Mouse (Mus musculus): ENCODE data around the gene Gm5678.

The Gm5678 gene

GRCm38 (mm10) chr16:93627761-93628400 lies at the start of gene Gm5678:
Gene Gm5678 (plus strand): TSS chr16:93628097.
- in situ Hi-C loops (cut with MboI; ENCODE audit: unreplicated experiment in 2 of 2) = no loop called here

- in situ Hi-C loops (cut with MboI; ENCODE audit: unreplicated experiment in 2 of 2) = no loop called here
These were observed 49.4 kb upstream of the Gm5678 start for GRCm38 (mm10) chr16:93578346-93579005.

- in situ Hi-C loops (cut with MboI; ENCODE audit: unreplicated experiment in 2 of 2) = no loop called here
These were observed 46.8 kb upstream of the Gm5678 start for GRCm38 (mm10) chr16:93581125-93581524.

GRCm38 (mm10) chr16:93584976-93585702 lies 42.8 kb upstream of the Gm5678 start:
- in situ Hi-C loops (cut with MboI; ENCODE audit: unreplicated experiment in 2 of 2) = no loop called here

- in situ Hi-C loops (cut with MboI; ENCODE audit: unreplicated experiment in 2 of 2) = no loop called here
These were observed 42.1 kb upstream of the Gm5678 start for GRCm38 (mm10) chr16:93585703-93586205.

GRCm38 (mm10) chr16:93586382-93586781 lies 41.5 kb upstream of the Gm5678 start:
- in situ Hi-C loops (cut with MboI; ENCODE audit: unreplicated experiment in 2 of 2) = no loop called here

GRCm38 (mm10) chr16:93588281-93588680 lies 39.6 kb upstream of the Gm5678 start:
- in situ Hi-C loops (cut with MboI; ENCODE audit: unreplicated experiment in 2 of 2) = no loop called here

- in situ Hi-C loops (cut with MboI; ENCODE audit: unreplicated experiment in 2 of 2) = no loop called here
These were observed 37.0 kb upstream of the Gm5678 start for GRCm38 (mm10) chr16:93590915-93591314.

GRCm38 (mm10) chr16:93591450-93592430 lies 36.2 kb upstream of the Gm5678 start:
- in situ Hi-C loops (cut with MboI; ENCODE audit: unreplicated experiment in 2 of 2) = no loop called here

- in situ Hi-C loops (cut with MboI; ENCODE audit: unreplicated experiment in 2 of 2) = no loop called here
These were observed 35.2 kb upstream of the Gm5678 start for GRCm38 (mm10) chr16:93592711-93593110.

GRCm38 (mm10) chr16:93593406-93593805 lies 34.5 kb upstream of the Gm5678 start:
- in situ Hi-C loops (cut with MboI; ENCODE audit: unreplicated experiment in 2 of 2) = no loop called here

- in situ Hi-C loops (cut with MboI; ENCODE audit: unreplicated experiment in 2 of 2) = no loop called here
These were observed 33.4 kb upstream of the Gm5678 start for GRCm38 (mm10) chr16:93594448-93594847.

- in situ Hi-C loops (cut with MboI; ENCODE audit: unreplicated experiment in 2 of 2) = no loop called here
These were observed 32.1 kb upstream of the Gm5678 start for GRCm38 (mm10) chr16:93595766-93596165.

GRCm38 (mm10) chr16:93596807-93597206 lies 31.1 kb upstream of the Gm5678 start:
- in situ Hi-C loops (cut with MboI; ENCODE audit: unreplicated experiment in 2 of 2) = no loop called here

GRCm38 (mm10) chr16:93597551-93597950 lies 30.3 kb upstream of the Gm5678 start:
- in situ Hi-C loops (cut with MboI; ENCODE audit: unreplicated experiment in 2 of 2) = no loop called here

GRCm38 (mm10) chr16:93599461-93599860 lies 28.4 kb upstream of the Gm5678 start:
- in situ Hi-C loops (cut with MboI; ENCODE audit: unreplicated experiment in 2 of 2) = no loop called here

GRCm38 (mm10) chr16:93603439-93604212 lies 24.3 kb upstream of the Gm5678 start, which contains the start of gene Setd4:
Gene Setd4 (minus strand): TSS chr16:93604063.
- in situ Hi-C loops (cut with MboI; ENCODE audit: unreplicated experiment in 2 of 2) = loop anchor here in 1 of 2 experiments (25.0 kb wide), 1 partner anchor 159 kb away; no protein-coding TSS in a partner anchor

- in situ Hi-C loops (cut with MboI; ENCODE audit: unreplicated experiment in 2 of 2) = loop anchor here in 1 of 2 experiments (25.0 kb wide), 1 partner anchor 158 kb away; no protein-coding TSS in a partner anchor
These were observed 23.4 kb upstream of the Gm5678 start for GRCm38 (mm10) chr16:93604481-93604969.

- in situ Hi-C loops (cut with MboI; ENCODE audit: unreplicated experiment in 2 of 2) = loop anchor here in 1 of 2 experiments (25.0 kb wide), 1 partner anchor 157 kb away; no protein-coding TSS in a partner anchor
These were observed 22.3 kb upstream of the Gm5678 start, which contains the start of gene Cbr1 for GRCm38 (mm10) chr16:93605553-93605952. Gene Cbr1 (plus strand): TSS chr16:93605853.
